Mouse (Mus musculus) lung, postnatal 10 days (tissue): ENCODE measurements at regions not wholly inside any gene's neighbourhood (a gene's known extent, or its start where the extent isn't known, plus 50 kb on each side); places are given as distances from the start of the nearest gene placed in this dataset.
A peak's percentile ranks its signal among the peaks of the same experiment; 100 is the strongest.

Experiments
- DNase-seq: peaks from one replicate; pipeline ENCODE4 v3.0.0; 2021

DNA sequence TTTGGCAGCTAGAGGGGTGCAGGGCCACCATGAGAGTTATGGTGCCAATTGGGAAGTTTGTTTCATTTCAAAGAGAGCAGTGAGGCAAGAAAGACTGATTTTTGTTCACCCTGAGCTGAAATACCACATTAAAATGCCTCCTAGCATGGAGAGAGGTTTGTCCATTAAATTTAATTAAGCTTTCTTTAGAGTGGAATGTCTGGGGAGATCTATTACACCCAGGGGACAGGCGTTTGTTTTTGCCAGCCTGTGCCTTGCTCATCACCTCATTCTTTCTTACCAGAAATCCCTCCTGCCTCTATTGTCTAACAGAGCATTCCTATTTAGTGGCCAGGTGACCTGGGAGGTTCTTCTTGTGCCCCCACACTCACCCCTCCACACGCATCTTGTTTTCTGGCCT, 55.2 kb upstream of the Rcn1 start:
- DNase-seq, result no peak

DNA sequence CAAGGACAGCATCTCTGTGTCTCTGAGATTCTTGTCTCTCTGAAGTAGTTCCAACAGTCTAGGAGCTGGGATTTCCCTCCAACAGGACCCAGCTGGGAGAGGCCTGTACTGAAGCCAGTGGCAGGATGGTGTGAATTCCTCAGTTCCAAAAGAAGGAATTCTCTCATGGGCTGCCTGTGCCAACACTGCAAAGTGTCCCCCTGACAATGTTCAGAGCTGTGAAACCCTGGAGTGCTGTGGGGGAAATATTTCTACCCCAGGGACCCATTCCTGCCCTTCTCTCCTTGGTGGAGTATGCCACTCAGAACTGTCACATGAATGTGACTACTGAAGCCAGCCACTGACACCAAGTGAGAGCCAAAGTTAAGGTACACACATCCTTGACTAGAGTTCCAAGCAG, 55.7 kb upstream of the Rcn1 start:
- DNase-seq, result peak; percentile 4

GRCm38 (mm10) chr2:105458643-105459042, 59.5 kb upstream of the Rcn1 start:
- DNase-seq, result no peak

DNA sequence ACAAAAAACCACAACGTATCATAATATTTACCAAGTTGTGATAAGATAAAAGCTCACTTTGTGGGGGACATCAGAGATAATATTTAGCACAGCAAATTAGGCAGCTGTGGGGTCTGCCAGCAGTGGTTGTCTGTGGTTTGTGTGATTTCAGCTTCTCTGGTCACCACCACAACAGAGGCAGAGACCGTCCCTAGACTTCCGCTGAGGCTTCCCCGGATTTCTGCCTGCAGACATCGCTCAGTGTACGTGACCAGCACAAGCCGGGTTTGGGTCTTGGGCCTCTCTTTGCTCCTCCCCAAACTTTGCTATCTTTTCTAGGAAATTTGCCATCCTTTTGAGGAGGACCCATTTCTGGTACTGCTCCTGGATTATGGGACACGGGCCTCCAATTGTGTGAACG, 60.4 kb upstream of the Rcn1 start:
- DNase-seq, result no peak

GRCm38 (mm10) chr2:105465630-105466029, 66.5 kb upstream of the Rcn1 start:
- DNase-seq, result no peak

GRCm38 (mm10) chr2:105468930-105469329, 69.8 kb upstream of the Rcn1 start:
- peak; percentile 40 for DNase-seq

GRCm38 (mm10) chr2:105476028-105476677, 77.0 kb upstream of the Rcn1 start:
- DNase-seq, result no peak

- DNase-seq, result no peak
These were observed 83.0 kb upstream of the Rcn1 start for GRCm38 (mm10) chr2:105481990-105482592.

- no peak for DNase-seq
These were observed 85.4 kb upstream of the Rcn1 start for GRCm38 (mm10) chr2:105484496-105484895.

GRCm38 (mm10) chr2:105485286-105485685, 86.2 kb upstream of the Rcn1 start:
- DNase-seq, result no peak

GRCm38 (mm10) chr2:105495796-105496195, 96.7 kb upstream of the Rcn1 start:
- no peak for DNase-seq

GRCm38 (mm10) chr2:105504197-105504596, 105.1 kb upstream of the Rcn1 start:
- DNase-seq, result no peak

DNA sequence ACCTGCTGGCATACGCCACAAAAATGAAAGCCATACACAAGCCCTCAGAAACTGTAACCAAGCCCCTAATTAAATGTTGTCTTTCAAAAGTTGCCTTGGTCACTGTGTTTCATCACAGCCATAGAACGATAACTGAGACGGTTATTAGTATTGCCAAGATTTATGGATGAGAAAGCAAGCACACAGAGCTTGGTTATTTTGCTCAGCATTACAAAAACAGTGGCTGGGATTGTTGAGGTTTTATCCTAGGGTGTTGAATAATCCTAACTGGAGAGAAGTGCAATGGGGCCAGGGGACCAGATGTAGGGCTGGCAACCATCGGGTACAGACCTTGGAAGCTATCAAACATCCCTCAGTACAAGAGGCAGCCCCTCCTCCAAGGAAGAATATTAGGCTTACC, 106.4 kb upstream of the Rcn1 start:
- DNase-seq, result no peak

DNA sequence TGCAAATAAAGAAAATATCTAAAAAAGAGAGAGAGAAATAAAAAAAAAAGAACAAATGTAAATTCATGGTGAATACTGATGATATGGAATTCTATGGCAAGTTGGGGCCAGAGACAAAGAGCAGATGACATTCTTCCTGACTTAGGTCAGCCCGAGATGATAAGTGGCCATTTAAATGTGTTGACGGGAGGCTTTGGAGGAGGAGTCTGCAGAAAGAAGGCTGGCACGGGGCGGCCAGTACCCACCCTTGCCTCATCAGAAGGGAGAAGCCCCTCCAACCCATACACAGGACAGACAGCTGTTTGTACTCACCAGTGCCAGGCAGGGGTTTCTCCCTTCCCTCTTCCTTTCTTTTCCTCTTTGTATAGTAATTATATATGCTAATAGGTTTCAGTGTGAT, 108.0 kb upstream of the Rcn1 start:
- DNase-seq, result no peak

- no peak for DNase-seq
These were observed 111.7 kb upstream of the Rcn1 start for GRCm38 (mm10) chr2:105510816-105511215.

DNA sequence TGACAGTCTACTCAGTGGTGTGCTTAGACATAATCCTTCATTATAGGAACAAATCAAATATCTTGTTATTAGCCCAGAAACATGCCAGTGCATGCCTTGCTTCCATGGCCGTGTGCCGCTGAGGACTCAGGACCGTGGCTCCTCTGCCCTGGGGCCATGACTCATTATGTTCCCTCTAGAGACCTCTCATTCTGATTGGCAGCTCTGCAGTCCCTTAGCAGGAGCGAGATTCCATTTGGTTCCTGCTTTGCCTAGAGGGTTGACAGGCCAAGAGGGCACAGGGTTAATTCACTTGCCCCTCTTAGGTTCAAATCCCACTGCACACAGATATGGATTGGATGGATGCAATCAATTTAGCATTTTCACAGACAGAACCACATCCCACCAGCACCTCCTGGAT, 112.6 kb upstream of the Rcn1 start:
- DNase-seq, result no peak

- DNase-seq, result no peak
These were observed 115.1 kb upstream of the Rcn1 start for GRCm38 (mm10) chr2:105514226-105514625.

DNA sequence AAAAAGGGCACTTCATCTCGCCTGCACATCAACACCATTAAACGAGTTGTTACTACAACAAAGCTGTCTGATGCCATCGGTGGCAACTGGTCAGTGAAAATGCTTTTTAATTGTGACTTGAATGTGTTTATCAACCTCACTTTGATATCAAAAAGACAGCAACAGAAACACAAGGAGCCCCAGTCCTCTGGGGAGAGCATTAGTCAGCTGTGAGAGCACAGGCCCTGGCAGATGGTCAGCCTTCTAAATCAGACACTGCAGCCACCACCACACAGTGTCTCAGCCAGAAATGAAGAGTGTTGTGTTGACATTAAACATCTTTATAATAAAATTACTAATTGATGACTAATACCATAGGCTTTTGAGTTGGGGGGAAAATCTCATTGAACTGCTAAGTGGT, 115.8 kb upstream of the Rcn1 start:
- no peak for DNase-seq

GRCm38 (mm10) chr2:105515326-105515725, 116.2 kb upstream of the Rcn1 start:
- no peak for DNase-seq

DNA sequence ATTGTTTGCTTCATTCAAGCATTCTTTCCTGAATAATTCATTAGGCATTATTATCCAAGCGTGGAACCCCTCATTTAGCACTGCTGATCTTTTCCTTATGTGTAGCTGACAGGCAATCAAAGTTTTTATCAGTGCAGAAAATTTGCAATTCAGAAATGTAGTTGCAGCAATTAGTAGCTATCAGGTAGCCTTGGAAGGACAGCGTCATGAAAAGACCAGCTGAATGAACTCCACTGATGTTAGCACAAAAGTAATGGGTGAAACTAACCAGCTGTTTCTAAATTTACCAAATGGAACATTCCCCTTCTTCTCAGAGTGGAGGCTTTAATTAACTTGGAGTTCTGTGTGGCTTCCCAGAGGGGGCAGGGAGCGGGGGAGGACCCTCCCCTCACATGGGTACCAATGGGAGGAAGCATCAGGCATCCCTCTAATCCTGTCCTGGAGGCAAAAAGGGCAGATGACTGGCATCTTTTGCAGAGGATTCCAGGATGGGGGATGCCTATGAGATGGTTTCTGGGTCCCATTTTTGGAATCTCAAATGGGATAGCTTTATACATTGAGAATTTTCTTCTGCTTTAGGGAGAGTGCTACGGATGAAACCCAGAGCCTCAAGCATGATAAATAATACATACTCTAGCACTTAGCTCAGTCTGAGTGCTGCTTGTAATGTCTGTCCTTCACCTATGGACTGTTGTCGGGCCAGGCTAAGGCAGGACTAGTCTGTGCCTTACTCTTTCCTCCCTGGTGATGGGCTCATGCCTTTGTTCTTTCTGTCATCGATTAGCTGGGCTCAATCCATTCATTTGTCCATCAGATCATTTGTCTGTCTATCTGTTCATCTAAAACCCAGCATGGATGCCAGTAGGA, 117.4 kb upstream of the Rcn1 start:
- DNase-seq, result no peak

DNA sequence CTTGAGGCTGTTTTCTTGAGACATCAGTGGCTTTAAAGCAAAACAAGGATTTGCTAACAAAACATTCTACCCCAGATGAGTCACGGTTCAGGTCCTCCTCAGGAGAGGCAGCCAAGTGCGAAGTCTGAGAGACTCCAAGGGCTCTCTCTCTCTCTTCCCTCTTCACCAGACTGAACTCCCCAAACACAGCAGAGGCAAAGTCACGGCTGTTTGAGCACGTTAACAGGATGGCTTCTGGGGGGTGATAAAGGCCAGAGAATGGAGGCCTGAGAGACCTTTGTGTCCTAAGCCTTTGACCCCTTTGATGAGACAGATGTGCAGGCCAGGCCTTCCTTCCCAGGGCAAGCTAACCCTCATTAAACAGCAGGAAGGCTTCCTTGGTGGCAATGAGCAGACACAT, 122.7 kb upstream of the Rcn1 start:
- DNase-seq, result no peak

- DNase-seq, result peak; percentile 53
These were observed 124.2 kb upstream of the Rcn1 start for GRCm38 (mm10) chr2:105523297-105523802.

DNA sequence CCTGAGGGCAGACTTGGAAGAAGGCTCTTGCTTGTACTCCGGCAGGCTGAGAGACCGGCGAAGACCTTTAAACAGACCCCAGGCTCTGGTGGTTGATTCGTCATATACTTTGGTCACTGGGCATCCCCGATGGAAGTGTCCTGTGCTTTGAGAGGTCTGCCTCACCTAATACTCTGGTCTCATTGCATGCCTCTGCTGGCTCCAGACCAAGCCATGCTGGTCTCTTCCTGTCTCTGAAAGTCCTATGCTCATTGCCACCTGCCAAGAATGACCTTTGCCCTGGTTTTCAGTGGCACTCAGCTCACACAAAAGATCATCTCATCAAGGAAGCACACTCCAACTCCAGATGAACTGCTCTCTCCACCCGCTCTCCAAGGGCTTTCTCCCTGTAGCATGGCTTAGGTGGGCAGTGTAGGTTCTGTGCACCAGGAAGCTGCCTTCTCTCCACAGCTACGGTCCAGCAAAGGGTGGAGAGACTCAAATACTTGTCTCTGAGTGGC, 126.0 kb upstream of the Rcn1 start:
- DNase-seq, result no peak

GRCm38 (mm10) chr2:105528535-105528934, 129.4 kb upstream of the Rcn1 start:
- DNase-seq, result no peak
